Comparison of ENCODE assay signal across 26 mouse cellular contexts in genomic region chr1:163339219-163339561, GRCm38 (mm10). TPM values are rescaled to one million over a fixed set of nuclear protein-coding genes. Genes with fewer than 3 reads are reported as not detected.
A peak's percentile ranks its signal among the peaks of the same experiment; 100 is the strongest.
DNase-seq lines count a peak whose midpoint lies in the region; ATAC-seq and TF ChIP-seq lines count a peak whose summit lies in the region.
"Had no signal": no experiment of that assay in that cellular context is flagged by ENCODE, and none has a peak within 500 bp of the region (broad histone marks: within the 10 kb centered on the region; RNA-seq: fewer than 3 reads in every experiment).

No protein-coding gene starts in this region.

- H3K27me3 ChIP-seq in forebrain, embryonic 13.5 days = no peaks in the 10 kb centered on the region
- no peaks in the 10 kb centered on the region for H3K27me3 ChIP-seq in forebrain, embryonic 14.5 days (replicated peaks; ENCODE audit: control insufficient read depth, insufficient read depth, low read length)
- no peaks in the 10 kb centered on the region for H3K27me3 ChIP-seq in hindbrain, embryonic 15.5 days
- no peaks in the 10 kb centered on the region for H3K27me3 ChIP-seq in hindbrain, embryonic 11.5 days (ENCODE audit: control insufficient read depth, insufficient read depth, low read length)
- no peaks in the 10 kb centered on the region for H3K27me3 ChIP-seq in midbrain, embryonic 16.5 days (ENCODE audit: control insufficient read depth, insufficient read depth, low read depth, low read length)
- no peaks in the 10 kb centered on the region for H3K27me3 ChIP-seq in midbrain, embryonic 15.5 days (replicated peaks)
- no peaks in the 10 kb centered on the region for H3K27me3 ChIP-seq in liver, postnatal 0 days (ENCODE audit: insufficient read depth, low read length)
- H3K27me3 ChIP-seq: embryonic facial prominence, embryonic 12.5 days; forebrain, embryonic 15.5 days; heart, embryonic 13.5 days; intestine, embryonic 15.5 days; limb, embryonic 13.5 days; megakaryocyte, embryonic 14.5 days; midbrain, embryonic 13.5 days; Patski had no signal

- H3K4me2 ChIP-seq in forebrain, embryonic 13.5 days = peak overlapping the region; percentile 7; the same call in 1 of the 2 replicates
- H3K4me2 ChIP-seq in forebrain, embryonic 14.5 days (ENCODE audit: low read length) = no peak overlapping the region
- no peak overlapping the region for H3K4me2 ChIP-seq in hindbrain, embryonic 15.5 days
- no peak overlapping the region for H3K4me2 ChIP-seq in hindbrain, embryonic 11.5 days (replicated peaks; ENCODE audit: low read depth, low read length)
- H3K4me2 ChIP-seq in midbrain, embryonic 16.5 days (ENCODE audit: low read length) = 0 out of 2 replicates have a peak overlapping the region, but pooled peaks have one; percentile 6
- no peak overlapping the region for H3K4me2 ChIP-seq in midbrain, embryonic 15.5 days
- no peak overlapping the region; the same call in 1 of the 2 replicates for H3K4me2 ChIP-seq in liver, postnatal 0 days (ENCODE audit: low read depth, low read length)
- H3K4me2 ChIP-seq: embryonic facial prominence, embryonic 12.5 days; forebrain, embryonic 15.5 days; heart, embryonic 13.5 days; intestine, embryonic 15.5 days; limb, embryonic 13.5 days; midbrain, embryonic 13.5 days had no signal

- no peaks in the 10 kb centered on the region for H3K9me3 ChIP-seq in forebrain, embryonic 13.5 days (replicated peaks)
- H3K9me3 ChIP-seq in forebrain, embryonic 14.5 days (replicated peaks; ENCODE audit: control insufficient read depth, low read length) = no peaks in the 10 kb centered on the region
- H3K9me3 ChIP-seq in hindbrain, embryonic 15.5 days = no peaks in the 10 kb centered on the region
- no peaks in the 10 kb centered on the region for H3K9me3 ChIP-seq in hindbrain, embryonic 11.5 days (ENCODE audit: control insufficient read depth, low read length)
- H3K9me3 ChIP-seq in midbrain, embryonic 16.5 days (replicated peaks; ENCODE audit: control insufficient read depth, low read length, poor library complexity, severe bottlenecking) = no peaks in the 10 kb centered on the region
- H3K9me3 ChIP-seq in midbrain, embryonic 15.5 days = no peaks in the 10 kb centered on the region
- H3K9me3 ChIP-seq in liver, postnatal 0 days (ENCODE audit: low read length) = no peaks in the 10 kb centered on the region
- H3K9me3 ChIP-seq: embryonic facial prominence, embryonic 12.5 days; forebrain, embryonic 15.5 days; heart, embryonic 13.5 days; intestine, embryonic 15.5 days; limb, embryonic 13.5 days; midbrain, embryonic 13.5 days had no signal

- peaks cover 15% of the 10 kb centered on the region for H3K4me1 ChIP-seq in forebrain, embryonic 13.5 days
- peaks cover 7% of the 10 kb centered on the region for H3K4me1 ChIP-seq in forebrain, embryonic 14.5 days (ENCODE audit: control insufficient read depth, insufficient read depth, low read length)
- H3K4me1 ChIP-seq in hindbrain, embryonic 15.5 days (replicated peaks) = no peaks in the 10 kb centered on the region
- no peaks in the 10 kb centered on the region for H3K4me1 ChIP-seq in hindbrain, embryonic 11.5 days (replicated peaks; ENCODE audit: control insufficient read depth, insufficient read depth, low read length)
- H3K4me1 ChIP-seq in midbrain, embryonic 16.5 days (ENCODE audit: control insufficient read depth, insufficient read depth, low read length) = no peaks in the 10 kb centered on the region
- no peaks in the 10 kb centered on the region for H3K4me1 ChIP-seq in midbrain, embryonic 15.5 days
- H3K4me1 ChIP-seq in liver, postnatal 0 days (ENCODE audit: insufficient read depth) = peaks cover 6% of the 10 kb centered on the region; the same call in 1 of the 2 replicates
- H3K4me1 ChIP-seq: intestine, embryonic 15.5 days; limb, embryonic 13.5 days; megakaryocyte, embryonic 14.5 days; midbrain, embryonic 13.5 days had no signal

- 40% methylated on average over 3 of the region's 3 CpGs for WGBS in forebrain, embryonic 13.5 days
- WGBS in forebrain, embryonic 14.5 days = 19% methylated on average over 3 of the region's 3 CpGs
- 60% methylated on average over 3 of the region's 3 CpGs for WGBS in hindbrain, embryonic 15.5 days
- WGBS in hindbrain, embryonic 11.5 days = 72% methylated on average over 3 of the region's 3 CpGs
- 55% methylated on average over 3 of the region's 3 CpGs for WGBS in midbrain, embryonic 16.5 days
- WGBS in midbrain, embryonic 15.5 days = 62% methylated on average over 3 of the region's 3 CpGs
- 50% methylated on average over 3 of the region's 3 CpGs for WGBS in liver, postnatal 0 days (ENCODE audit: insufficient replicate concordance)

- no peak for TF ChIP-seq CTCF in liver, postnatal 0 days (IDR thresholded peaks at IDR 0.05; ENCODE audit: low read depth)

- no peak overlapping the region for H3K4me3 ChIP-seq in forebrain, embryonic 13.5 days
- no peak overlapping the region for H3K4me3 ChIP-seq in forebrain, embryonic 14.5 days (ENCODE audit: low read depth, low read length)
- no peak overlapping the region for H3K4me3 ChIP-seq in hindbrain, embryonic 15.5 days
- H3K4me3 ChIP-seq in hindbrain, embryonic 11.5 days (ENCODE audit: low read depth, low read length) = no peak overlapping the region
- no peak overlapping the region for H3K4me3 ChIP-seq in midbrain, embryonic 16.5 days (ENCODE audit: low read depth, low read length)
- H3K4me3 ChIP-seq in midbrain, embryonic 15.5 days = no peak overlapping the region
- H3K4me3 ChIP-seq in liver, postnatal 0 days (ENCODE audit: low read depth, low read length) = no peak overlapping the region
- H3K4me3 ChIP-seq: embryonic facial prominence, embryonic 12.5 days; forebrain, embryonic 15.5 days; heart, embryonic 13.5 days; intestine, embryonic 15.5 days; layer of hippocampus, adult 2 months; left cerebral cortex, adult 2 months; limb, embryonic 13.5 days; megakaryocyte, embryonic 14.5 days; midbrain, embryonic 13.5 days had no signal

- H3K9ac ChIP-seq in forebrain, embryonic 13.5 days = no peak overlapping the region
- no peak overlapping the region for H3K9ac ChIP-seq in forebrain, embryonic 14.5 days (ENCODE audit: low read length)
- no peak overlapping the region for H3K9ac ChIP-seq in hindbrain, embryonic 15.5 days
- H3K9ac ChIP-seq in hindbrain, embryonic 11.5 days (ENCODE audit: low read depth, low read length) = no peak overlapping the region
- no peak overlapping the region for H3K9ac ChIP-seq in midbrain, embryonic 16.5 days (ENCODE audit: low read depth, low read length)
- H3K9ac ChIP-seq in midbrain, embryonic 15.5 days = no peak overlapping the region
- H3K9ac ChIP-seq in liver, postnatal 0 days (replicated peaks) = no peak overlapping the region
- H3K9ac ChIP-seq: embryonic facial prominence, embryonic 12.5 days; forebrain, embryonic 15.5 days; heart, embryonic 13.5 days; intestine, embryonic 15.5 days; limb, embryonic 13.5 days; midbrain, embryonic 13.5 days had no signal

- ATAC-seq in forebrain, embryonic 13.5 days = no peak
- ATAC-seq in forebrain, embryonic 14.5 days = no peak
- peak; percentile 34; the same call in 1 of the 2 replicates for ATAC-seq in hindbrain, embryonic 15.5 days (ENCODE audit: low FRiP score, low read depth)
- ATAC-seq in hindbrain, embryonic 11.5 days (ENCODE audit: low FRiP score) = no peak
- ATAC-seq in midbrain, embryonic 16.5 days = no peak
- ATAC-seq in midbrain, embryonic 15.5 days (replicated peaks) = no peak
- ATAC-seq in liver, postnatal 0 days = peak; percentile 76
- ATAC-seq: intestine, embryonic 15.5 days; lung, postnatal 0 days; Patski had no signal

- H3K27ac ChIP-seq in forebrain, embryonic 13.5 days = no peak overlapping the region
- no peak overlapping the region for H3K27ac ChIP-seq in forebrain, embryonic 14.5 days (ENCODE audit: low read depth, low read length)
- no peak overlapping the region for H3K27ac ChIP-seq in hindbrain, embryonic 15.5 days (replicated peaks)
- H3K27ac ChIP-seq in hindbrain, embryonic 11.5 days (ENCODE audit: low read depth, low read length) = no peak overlapping the region
- no peak overlapping the region for H3K27ac ChIP-seq in midbrain, embryonic 16.5 days (ENCODE audit: low read length)
- H3K27ac ChIP-seq in midbrain, embryonic 15.5 days = no peak overlapping the region
- peak overlapping the region; percentile 48; the same call in 1 of the 2 replicates for H3K27ac ChIP-seq in liver, postnatal 0 days (ENCODE audit: low read depth)
- H3K27ac ChIP-seq: embryonic facial prominence, embryonic 12.5 days; heart, embryonic 13.5 days; intestine, embryonic 15.5 days; layer of hippocampus, adult 2 months; left cerebral cortex, adult 2 months; limb, embryonic 13.5 days; midbrain, embryonic 13.5 days had no signal

- TF ChIP-seq EP300 in liver, postnatal 0 days (IDR thresholded peaks at IDR 0.05; ENCODE audit: low read depth) = no peak

- no peak for DNase-seq in forebrain, embryonic 14.5 days (ENCODE audit: low spot score)
- DNase-seq in hindbrain, embryonic 11.5 days (ENCODE audit: low spot score) = no peak
- no peak for DNase-seq in liver, postnatal 0 days
- DNase-seq: adrenal gland, postnatal 14 days; cerebellum, adult 11-12 months; cerebellum, adult 9-11 months; kidney, adult 2 months; kidney, postnatal 36 days; lung, adult 18-20 months; lung, postnatal 4 days; thymus, postnatal 4 days had no signal

- H3K36me3 ChIP-seq in forebrain, embryonic 13.5 days (ENCODE audit: poor library complexity, severe bottlenecking) = no peaks in the 10 kb centered on the region
- no peaks in the 10 kb centered on the region for H3K36me3 ChIP-seq in forebrain, embryonic 14.5 days (ENCODE audit: control insufficient read depth, insufficient read depth, low read length)
- no peaks in the 10 kb centered on the region for H3K36me3 ChIP-seq in hindbrain, embryonic 15.5 days
- H3K36me3 ChIP-seq in hindbrain, embryonic 11.5 days (ENCODE audit: control insufficient read depth, insufficient read depth, low read length) = no peaks in the 10 kb centered on the region
- no peaks in the 10 kb centered on the region for H3K36me3 ChIP-seq in midbrain, embryonic 16.5 days (ENCODE audit: control insufficient read depth, insufficient read depth, low read length)
- H3K36me3 ChIP-seq in midbrain, embryonic 15.5 days (replicated peaks) = no peaks in the 10 kb centered on the region
- no peaks in the 10 kb centered on the region for H3K36me3 ChIP-seq in liver, postnatal 0 days (replicated peaks; ENCODE audit: insufficient read depth, low read length)
- H3K36me3 ChIP-seq: embryonic facial prominence, embryonic 12.5 days; forebrain, embryonic 15.5 days; heart, embryonic 13.5 days; intestine, embryonic 15.5 days; limb, embryonic 13.5 days; midbrain, embryonic 13.5 days had no signal

RNA-seq across cellular contexts. Expression of gene Prrx1, which starts 25.7 kb away (rescaled TPM):
- polyA plus RNA-seq in forebrain, embryonic 13.5 days (2015; fragmentation: Nextera tagmentation; extraction: Ambion mirVana) = 8.6 and 9.1 TPM in 2 replicates
- 4.7 and 5.1 TPM in 2 replicates for polyA plus RNA-seq in forebrain, embryonic 14.5 days (2014; fragmentation: Nextera tagmentation; extraction: Ambion mirVana)
- polyA plus RNA-seq in hindbrain, embryonic 15.5 days (2015; fragmentation: Nextera tagmentation; extraction: Ambion mirVana) = 4.1 and 5.2 TPM in 2 replicates
- polyA plus RNA-seq in hindbrain, embryonic 11.5 days (2014; fragmentation: Nextera tagmentation; extraction: Ambion mirVana) = 51.8 and 71.0 TPM in 2 replicates
- polyA plus RNA-seq in midbrain, embryonic 16.5 days (2015; fragmentation: Nextera tagmentation; extraction: Ambion mirVana) = 2.8 and 3.4 TPM in 2 replicates
- polyA plus RNA-seq in midbrain, embryonic 15.5 days (2015; fragmentation: Nextera tagmentation; extraction: Ambion mirVana) = 3.6 and 4.2 TPM in 2 replicates
- polyA plus RNA-seq in liver, postnatal 0 days (2015; fragmentation: Nextera tagmentation; extraction: Ambion mirVana) = 0.13 and 0.37 TPM in 2 replicates

Comparison
In these comparisons a context has a peak if more than half of its experiments do, and no peak if none do; other contexts are left out.
1. ATAC-seq: peak in hindbrain, embryonic 15.5 days (single experiment) and liver, postnatal 0 days (single experiment); none in forebrain, embryonic 13.5 days (single experiment), forebrain, embryonic 14.5 days (single experiment), hindbrain, embryonic 11.5 days (single experiment), midbrain, embryonic 16.5 days (single experiment) and midbrain, embryonic 15.5 days (single experiment).
2. H3K4me2 ChIP-seq: peak in forebrain, embryonic 13.5 days (single experiment) and midbrain, embryonic 16.5 days (single experiment); none in forebrain, embryonic 14.5 days (single experiment), hindbrain, embryonic 15.5 days (single experiment), hindbrain, embryonic 11.5 days (single experiment), midbrain, embryonic 15.5 days (single experiment) and liver, postnatal 0 days (single experiment).